Mouse (Mus musculus) ovary, adult 2 months (tissue): ENCODE measurements around the gene Oas2. TPM values are rescaled to one million over a fixed set of nuclear protein-coding genes. Genes with fewer than 3 reads are reported as not detected.

ENCODE experiments used
- polyA plus RNA-seq: library from polyadenylated mRNA; depleted of rRNA; stranded (reverse); fragments of >200 nt; gene quantifications from 2 replicates; pipeline ENCODE4 v1.2.3, GENCODE M21; 2012; rRNA removed

Oas2 gene
- polyA plus RNA-seq, result 9.6 and 9.9 TPM in 2 replicates

GRCm38 (mm10) chr5:120749688-120750087 is at the start of gene Oas2:
Gene Oas2, minus strand, starts transcription at chr5:120749853.

GRCm38 (mm10) chr5:120795480-120796034 is 45.9 kb upstream of the Oas2 start, which contains the start of gene Oas1e:
Gene Oas1e, minus strand, starts transcription at chr5:120795530.

GRCm38 (mm10) chr5:120777478-120777877 is 27.8 kb upstream of the Oas2 start, which contains the start of gene Oas3:
Gene Oas3, minus strand, starts transcription at chr5:120777661.

GRCm38 (mm10) chr5:120711827-120712226 is 37.8 kb downstream of the Oas2 start, which contains the start of gene Dtx1:
Gene Dtx1, minus strand, starts transcription at chr5:120711927.

Other genes starting within 250 kb of the Oas2 start
- 74.1 and 75.6 TPM in 2 replicates for gene Plbd2, start 246.2 kb downstream of the Oas2 start, polyA plus RNA-seq
- 36.4 and 42.5 TPM in 2 replicates for gene Slc8b1, start 238.7 kb downstream of the Oas2 start, polyA plus RNA-seq
- 70.8 and 89.3 TPM in 2 replicates for gene Tpcn1, start 161.2 kb downstream of the Oas2 start, polyA plus RNA-seq
- gene Iqcd, start 160.8 kb downstream of the Oas2 start, polyA plus RNA-seq, result 3.8 and 4.6 TPM in 2 replicates
- 20.3 and 23.6 TPM in 2 replicates for gene Rita1, start 137.3 kb downstream of the Oas2 start, polyA plus RNA-seq
- 61.9 and 63.9 TPM in 2 replicates for gene Ddx54, start 137.1 kb downstream of the Oas2 start, polyA plus RNA-seq
- 0.47 and 1.3 TPM in 2 replicates for gene Cfap73, start 115.6 kb downstream of the Oas2 start, polyA plus RNA-seq
- 6.8 and 19.2 TPM in 2 replicates for gene Rasal1, start 101.0 kb downstream of the Oas2 start, polyA plus RNA-seq
- 26.3 and 31.9 TPM in 2 replicates for gene Dtx1, start 37.9 kb downstream of the Oas2 start, polyA plus RNA-seq
- 2.3 and 3.1 TPM in 2 replicates for gene Oas3, start 27.8 kb upstream of the Oas2 start, polyA plus RNA-seq
- gene Oas1e, start 45.7 kb upstream of the Oas2 start, polyA plus RNA-seq, result 10.8 and 12.8 TPM in 2 replicates
- gene Oas1c, start 62.7 kb upstream of the Oas2 start, polyA plus RNA-seq, result 9.6 and 11.6 TPM in 2 replicates
- 0.44 and 0.53 TPM in 2 replicates for gene Oas1f, start 97.5 kb upstream of the Oas2 start, polyA plus RNA-seq
- gene Oas1h, start 111.6 kb upstream of the Oas2 start, polyA plus RNA-seq, result 4.4 and 6.3 TPM in 2 replicates
- gene Oas1g, start 137.8 kb upstream of the Oas2 start, polyA plus RNA-seq, result 3.2 and 3.4 TPM in 2 replicates
- 7.9 and 8.7 TPM in 2 replicates for gene Oas1a, start 157.7 kb upstream of the Oas2 start, polyA plus RNA-seq
- gene Oas1d, start 164.7 kb upstream of the Oas2 start, polyA plus RNA-seq, result 11.4 and 14.7 TPM in 2 replicates